Mouse (Mus musculus): ENCODE data around the gene Gm20696. TPM values are rescaled to one million over a fixed set of nuclear protein-coding genes. Genes with fewer than 3 reads are reported as not detected.

The Gm20696 gene
- polyA plus RNA-seq, 1 experiment from 2014 or later = 3.0 TPM

- WGBS = 19% methylated on average over 8 of the region's 8 CpGs
- Histone ChIP-seq H3K36me3 (ENCODE audit: control insufficient read depth, insufficient read depth, low read length) (no peaks in the 10 kb centered on the region), H3K9me3 (ENCODE audit: control insufficient read depth, low read length) (no peaks in the 10 kb centered on the region), H3K4me1 (ENCODE audit: control insufficient read depth, insufficient read depth, low read length) (peaks cover 7% of the 10 kb centered on the region; the same call in 1 of the 2 replicates), H3K4me3 (ENCODE audit: low read depth, low read length) (no peak overlapping the region), H3K27ac (ENCODE audit: low read depth, low read length) (no peak overlapping the region), H3K4me2 (ENCODE audit: low read depth, low read length) (no peak overlapping the region), H3K27me3 (ENCODE audit: control insufficient read depth, insufficient read depth, low read length) (no peaks in the 10 kb centered on the region), H3K9ac (replicated peaks; ENCODE audit: low read depth, low read length) (no peak overlapping the region)
- ATAC-seq (ENCODE audit: low read depth) = no peak
Measured at GRCm38 (mm10) chr6:99467109-99467508, 199.5 kb downstream of the Gm20696 start.

DNA sequence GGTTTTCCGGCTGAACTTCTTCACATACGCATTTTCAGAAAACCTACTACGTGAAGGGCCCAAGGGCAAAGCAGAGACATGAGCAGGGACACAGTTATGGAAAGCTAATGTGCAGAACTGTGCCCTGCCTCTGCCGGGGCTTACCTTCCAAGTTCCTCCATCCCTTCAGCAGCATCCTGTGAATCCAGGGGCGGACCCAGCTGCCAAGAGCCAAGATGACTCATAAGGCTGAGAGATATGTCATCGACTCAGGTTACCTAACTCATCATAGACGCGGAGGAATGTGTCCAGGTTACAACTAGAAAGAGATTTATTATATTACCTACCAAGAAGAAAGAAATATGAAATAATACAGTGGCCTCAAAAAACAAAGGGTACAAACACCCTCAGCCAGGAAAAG is 200.2 kb downstream of the Gm20696 start:
- Histone ChIP-seq H3K36me3 (ENCODE audit: control insufficient read depth, insufficient read depth, low read length) (no peaks in the 10 kb centered on the region), H3K4me1 (ENCODE audit: control insufficient read depth, insufficient read depth, low read length) (peaks cover 7% of the 10 kb centered on the region; the same call in 1 of the 2 replicates), H3K4me2 (ENCODE audit: low read depth, low read length) (no peak overlapping the region), H3K9ac (replicated peaks; ENCODE audit: low read depth, low read length) (no peak overlapping the region), H3K27ac (ENCODE audit: low read depth, low read length) (no peak overlapping the region), H3K4me3 (ENCODE audit: low read depth, low read length) (no peak overlapping the region), H3K9me3 (ENCODE audit: control insufficient read depth, low read length) (no peaks in the 10 kb centered on the region), H3K27me3 (ENCODE audit: control insufficient read depth, insufficient read depth, low read length) (no peaks in the 10 kb centered on the region)
- no peak for ATAC-seq (ENCODE audit: low read depth)
- 86% methylated on average over 8 of the region's 8 CpGs for WGBS

- ATAC-seq (ENCODE audit: low read depth) = no peak
- H3K4me3 ChIP-seq (ENCODE audit: low read depth, low read length) = no peak overlapping the region
- H3K27me3 ChIP-seq (ENCODE audit: control insufficient read depth, insufficient read depth, low read length) = no peaks in the 10 kb centered on the region
- H3K9me3 ChIP-seq (ENCODE audit: control insufficient read depth, low read length) = no peaks in the 10 kb centered on the region
- peaks cover 2% of the 10 kb centered on the region; the same call in 1 of the 2 replicates for H3K4me1 ChIP-seq (ENCODE audit: control insufficient read depth, insufficient read depth, low read length)
- no peaks in the 10 kb centered on the region for H3K36me3 ChIP-seq (ENCODE audit: control insufficient read depth, insufficient read depth, low read length)
- 80% methylated on average over 4 of the region's 4 CpGs for WGBS
- H3K27ac ChIP-seq (ENCODE audit: low read depth, low read length) = no peak overlapping the region
- H3K9ac ChIP-seq (replicated peaks; ENCODE audit: low read depth, low read length) = no peak overlapping the region
- no peak overlapping the region for H3K4me2 ChIP-seq (ENCODE audit: low read depth, low read length)
Measured at GRCm38 (mm10) chr6:99464449-99464848, 202.1 kb downstream of the Gm20696 start.

- Histone ChIP-seq H3K36me3 (ENCODE audit: control insufficient read depth, insufficient read depth, low read length) (no peaks in the 10 kb centered on the region), H3K4me1 (ENCODE audit: control insufficient read depth, insufficient read depth, low read length) (peaks cover 2% of the 10 kb centered on the region; the same call in 1 of the 2 replicates), H3K4me3 (ENCODE audit: low read depth, low read length) (no peak overlapping the region), H3K9me3 (ENCODE audit: control insufficient read depth, low read length) (no peaks in the 10 kb centered on the region), H3K4me2 (ENCODE audit: low read depth, low read length) (no peak overlapping the region), H3K27me3 (ENCODE audit: control insufficient read depth, insufficient read depth, low read length) (no peaks in the 10 kb centered on the region), H3K9ac (replicated peaks; ENCODE audit: low read depth, low read length) (no peak overlapping the region), H3K27ac (ENCODE audit: low read depth, low read length) (no peak overlapping the region)
- 84% methylated on average over 7 of the region's 7 CpGs for WGBS
- ATAC-seq (ENCODE audit: low read depth) = no peak
Measured at GRCm38 (mm10) chr6:99463906-99464305, 202.7 kb downstream of the Gm20696 start.

DNA sequence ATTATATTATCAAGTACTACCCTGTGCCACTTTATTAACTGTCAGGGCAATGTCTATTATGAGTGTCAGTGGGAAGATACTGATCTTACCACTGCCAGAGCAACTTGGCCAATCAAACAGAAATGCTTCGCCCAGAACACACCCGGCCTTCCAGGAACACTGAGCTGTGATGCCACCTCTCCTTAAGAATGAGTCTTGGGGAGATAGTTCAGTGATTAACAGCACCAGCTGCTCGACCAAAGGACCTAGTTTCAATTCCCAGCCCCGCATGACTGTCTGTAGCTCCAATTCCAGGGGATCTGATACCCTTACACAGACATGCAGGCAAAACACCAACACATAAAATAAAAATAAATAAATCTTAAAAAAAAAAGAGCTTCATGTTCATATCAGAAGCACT is 207.8 kb downstream of the Gm20696 start:
- H3K27me3 ChIP-seq (ENCODE audit: control insufficient read depth, insufficient read depth, low read length) = no peaks in the 10 kb centered on the region
- no peak overlapping the region for H3K9ac ChIP-seq (replicated peaks; ENCODE audit: low read depth, low read length)
- WGBS = 90% methylated on average over 4 of the region's 4 CpGs
- H3K4me2 ChIP-seq (ENCODE audit: low read depth, low read length) = no peak overlapping the region
- H3K4me3 ChIP-seq (ENCODE audit: low read depth, low read length) = no peak overlapping the region
- H3K36me3 ChIP-seq (ENCODE audit: control insufficient read depth, insufficient read depth, low read length) = no peaks in the 10 kb centered on the region
- ATAC-seq (ENCODE audit: low read depth) = no peak
- H3K9me3 ChIP-seq (ENCODE audit: control insufficient read depth, low read length) = no peaks in the 10 kb centered on the region
- no peak overlapping the region for H3K27ac ChIP-seq (ENCODE audit: low read depth, low read length)
- no peaks in the 10 kb centered on the region for H3K4me1 ChIP-seq (ENCODE audit: control insufficient read depth, insufficient read depth, low read length)

GRCm38 (mm10) chr6:99453763-99454520 is 212.7 kb downstream of the Gm20696 start:
- Histone ChIP-seq H3K27ac (ENCODE audit: low read depth, low read length) (no peak overlapping the region), H3K4me1 (ENCODE audit: control insufficient read depth, insufficient read depth, low read length) (no peaks in the 10 kb centered on the region), H3K9ac (replicated peaks; ENCODE audit: low read depth, low read length) (no peak overlapping the region), H3K4me2 (ENCODE audit: low read depth, low read length) (no peak overlapping the region), H3K36me3 (ENCODE audit: control insufficient read depth, insufficient read depth, low read length) (no peaks in the 10 kb centered on the region), H3K9me3 (ENCODE audit: control insufficient read depth, low read length) (no peaks in the 10 kb centered on the region), H3K4me3 (ENCODE audit: low read depth, low read length) (no peak overlapping the region), H3K27me3 (ENCODE audit: control insufficient read depth, insufficient read depth, low read length) (no peaks in the 10 kb centered on the region)
- ATAC-seq (ENCODE audit: low read depth) = no peak
- 83% methylated on average over 7 of the region's 7 CpGs for WGBS

GRCm38 (mm10) chr6:99452638-99453185 is 213.9 kb downstream of the Gm20696 start:
- Histone ChIP-seq H3K4me2 (ENCODE audit: low read depth, low read length) (no peak overlapping the region), H3K4me3 (ENCODE audit: low read depth, low read length) (no peak overlapping the region), H3K27me3 (ENCODE audit: control insufficient read depth, insufficient read depth, low read length) (no peaks in the 10 kb centered on the region), H3K9me3 (ENCODE audit: control insufficient read depth, low read length) (no peaks in the 10 kb centered on the region), H3K36me3 (ENCODE audit: control insufficient read depth, insufficient read depth, low read length) (no peaks in the 10 kb centered on the region), H3K9ac (replicated peaks; ENCODE audit: low read depth, low read length) (no peak overlapping the region), H3K27ac (ENCODE audit: low read depth, low read length) (no peak overlapping the region), H3K4me1 (ENCODE audit: control insufficient read depth, insufficient read depth, low read length) (no peaks in the 10 kb centered on the region)
- WGBS = 81% methylated on average over 2 of the region's 2 CpGs
- no peak for ATAC-seq (ENCODE audit: low read depth)

DNA sequence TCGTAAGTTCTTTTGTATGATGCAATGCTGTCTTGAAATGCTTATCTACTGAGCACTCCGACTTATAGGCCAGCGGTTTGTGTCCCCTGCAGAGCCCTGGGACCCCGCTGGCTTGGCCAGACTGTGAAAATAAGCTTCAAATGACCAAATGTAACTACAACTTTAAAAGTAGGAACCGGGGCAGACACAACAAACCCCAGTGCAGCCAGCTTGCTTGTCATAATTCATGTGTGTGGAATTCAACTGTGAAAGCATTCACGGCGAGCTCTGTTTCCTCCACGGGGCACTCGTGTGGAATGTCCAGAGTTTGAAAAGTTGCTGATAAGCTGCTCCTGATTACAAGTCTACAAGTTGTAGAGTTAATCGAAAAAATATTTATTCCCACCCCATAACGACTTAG is 215.1 kb downstream of the Gm20696 start:
- no peak overlapping the region for H3K9ac ChIP-seq (replicated peaks; ENCODE audit: low read depth, low read length)
- no peak overlapping the region for H3K4me3 ChIP-seq (ENCODE audit: low read depth, low read length)
- H3K4me1 ChIP-seq (ENCODE audit: control insufficient read depth, insufficient read depth, low read length) = no peaks in the 10 kb centered on the region
- no peak overlapping the region for H3K27ac ChIP-seq (ENCODE audit: low read depth, low read length)
- H3K9me3 ChIP-seq (ENCODE audit: control insufficient read depth, low read length) = no peaks in the 10 kb centered on the region
- no peak overlapping the region for H3K4me2 ChIP-seq (ENCODE audit: low read depth, low read length)
- ATAC-seq (ENCODE audit: low read depth) = no peak
- 44% methylated on average over 11 of the region's 11 CpGs for WGBS
- H3K36me3 ChIP-seq (ENCODE audit: control insufficient read depth, insufficient read depth, low read length) = no peaks in the 10 kb centered on the region
- H3K27me3 ChIP-seq (ENCODE audit: control insufficient read depth, insufficient read depth, low read length) = no peaks in the 10 kb centered on the region

DNA sequence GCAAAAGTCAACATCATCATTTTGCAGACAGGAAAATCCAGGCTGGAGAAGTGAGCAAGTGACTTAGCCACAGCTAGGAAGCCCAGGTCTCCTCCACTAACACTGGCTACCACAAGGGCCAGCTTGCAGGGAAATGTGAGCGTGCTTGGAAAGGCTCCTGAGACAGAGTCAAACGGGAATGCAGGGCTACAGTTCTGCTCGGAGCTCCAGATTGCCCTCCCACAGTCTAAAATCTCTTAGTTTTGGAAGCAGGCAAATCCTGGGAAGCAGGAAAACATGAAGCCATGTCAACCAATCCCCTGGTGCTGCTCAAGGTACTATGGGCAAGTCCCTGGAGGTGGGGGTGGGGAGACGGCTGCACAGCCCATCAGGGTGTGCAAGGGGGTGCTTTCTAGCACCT is 219.2 kb downstream of the Gm20696 start:
- H3K4me3 ChIP-seq (ENCODE audit: low read depth, low read length) = no peak overlapping the region
- no peaks in the 10 kb centered on the region for H3K27me3 ChIP-seq (ENCODE audit: control insufficient read depth, insufficient read depth, low read length)
- H3K4me1 ChIP-seq (ENCODE audit: control insufficient read depth, insufficient read depth, low read length) = no peaks in the 10 kb centered on the region
- no peak overlapping the region for H3K4me2 ChIP-seq (ENCODE audit: low read depth, low read length)
- no peak overlapping the region for H3K9ac ChIP-seq (replicated peaks; ENCODE audit: low read depth, low read length)
- ATAC-seq (ENCODE audit: low read depth) = no peak
- H3K36me3 ChIP-seq (ENCODE audit: control insufficient read depth, insufficient read depth, low read length) = no peaks in the 10 kb centered on the region
- no peak overlapping the region for H3K27ac ChIP-seq (ENCODE audit: low read depth, low read length)
- 86% methylated on average over 4 of the region's 4 CpGs for WGBS
- no peaks in the 10 kb centered on the region for H3K9me3 ChIP-seq (ENCODE audit: control insufficient read depth, low read length)
